Mouse (Mus musculus) left cerebral cortex, postnatal 10 days (tissue): Measurements from ENCODE around the gene C8a. TPM values are rescaled to one million over a fixed set of nuclear protein-coding genes. Genes with fewer than 3 reads are reported as not detected.
A peak's percentile ranks its signal among the peaks of the same experiment; 100 is the strongest.

Experiments
- DNase-seq, 2 experiments: peaks; one replicate each; pipeline ENCODE4 v3.0.0; 2021 to 2022; ENCODE audit warnings: low spot score in 2 of 2, mixed read lengths in 1 of 2; ENCODE audit errors: extremely low spot score in 1 of 2
- intact Hi-C: fragments of 180-260 bp; cut with DNase I; formaldehyde crosslinking; loops from one replicate; pipeline ENCODE4 v1.15.1; 2025
- total RNA-seq, 2 experiments: library from RNA; stranded (reverse); gene quantifications; 2 replicates each; pipeline ENCODE4 v1.2.3; 2021

Gene C8a
- total RNA-seq, 2 experiments from 2014 or later: 0.10 to 0.17 TPM

DNA sequence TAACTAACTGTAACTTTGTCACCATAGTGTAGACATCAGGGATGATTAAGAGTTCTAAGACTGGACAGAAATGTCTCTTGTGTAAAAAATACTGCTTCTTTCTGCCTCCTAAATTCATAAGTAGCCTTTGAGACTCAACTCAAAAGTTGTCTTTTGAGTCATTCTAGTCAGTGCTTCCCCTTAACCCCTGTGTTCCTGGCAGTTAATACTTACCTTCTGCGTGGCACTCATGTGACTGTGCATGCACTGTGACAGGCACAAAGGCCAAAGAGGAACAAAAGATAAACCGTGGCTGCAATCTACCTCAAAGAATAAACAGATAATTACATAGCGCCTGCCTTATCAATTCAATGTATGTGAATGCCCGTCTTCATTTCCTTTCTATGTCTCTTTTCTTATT, 18.4 kb downstream of the C8a start:
- no peak for DNase-seq
- intact Hi-C loops: no loop called here

DNA sequence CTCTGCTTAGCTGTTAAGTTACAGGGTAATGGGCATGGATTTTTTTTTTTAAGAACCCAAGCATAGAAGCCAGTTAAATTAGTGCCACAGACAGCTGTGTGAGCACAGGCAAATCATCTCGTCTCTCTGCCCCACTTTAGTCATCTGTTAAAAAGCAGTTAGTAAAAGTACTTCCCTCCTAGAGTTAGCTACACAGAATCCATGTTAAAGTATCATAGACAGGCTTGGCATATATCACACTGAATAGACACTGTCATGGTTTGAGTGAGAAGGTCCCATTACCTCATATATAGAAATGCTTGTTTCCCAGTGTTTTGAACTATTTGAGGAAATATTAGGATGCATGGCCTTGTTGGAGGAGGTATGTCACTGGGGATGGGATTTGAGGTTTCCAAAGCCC, 19.2 kb downstream of the C8a start, which contains the start of gene Gm17662:
Gene Gm17662 (plus strand): TSS at position 301 of the 400 bp plus-strand sequence.
- DNase-seq: no peak
- intact Hi-C loops: no loop called here

DNA sequence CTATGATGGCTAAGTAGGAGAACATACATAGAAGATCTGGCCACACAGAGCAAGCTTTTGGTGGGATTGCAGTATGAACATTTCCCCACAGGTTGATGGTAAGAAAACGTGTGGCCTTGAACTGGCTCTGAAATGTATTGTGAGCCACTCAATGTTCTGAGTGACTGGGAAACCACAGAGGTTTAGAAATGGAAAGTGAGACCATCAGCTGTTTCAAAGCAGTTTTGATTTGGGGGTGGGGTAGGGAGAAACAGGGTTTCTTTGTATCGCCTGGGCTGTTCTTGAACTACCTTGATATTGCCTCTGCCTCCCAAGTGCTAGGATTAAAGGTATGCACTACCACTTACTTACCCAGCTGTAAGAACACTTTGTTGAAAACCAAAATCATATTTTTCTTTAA, 21.0 kb downstream of the C8a start:
- DNase-seq: no peak
- intact Hi-C loops: no loop called here

DNA sequence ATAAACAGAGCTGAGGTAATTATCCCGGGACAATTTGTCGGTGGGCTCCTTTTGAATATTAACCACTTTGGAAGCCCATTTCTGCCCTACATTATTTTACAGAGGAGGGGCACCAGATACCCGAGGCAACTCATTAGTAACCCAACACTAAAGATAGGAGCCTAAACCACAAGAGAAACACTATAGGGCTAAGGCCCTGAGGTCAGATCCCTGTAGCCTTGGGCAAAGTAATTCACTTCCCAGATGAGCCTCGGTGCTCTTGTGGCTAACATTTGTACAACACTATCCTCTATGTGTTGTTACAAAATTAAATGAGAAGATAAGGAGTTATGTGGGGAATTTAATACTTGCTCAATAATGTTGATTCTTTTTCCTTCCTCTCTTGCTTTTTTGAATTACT, 32.7 kb downstream of the C8a start:
- DNase-seq: no peak
- intact Hi-C loops: no loop called here

DNA sequence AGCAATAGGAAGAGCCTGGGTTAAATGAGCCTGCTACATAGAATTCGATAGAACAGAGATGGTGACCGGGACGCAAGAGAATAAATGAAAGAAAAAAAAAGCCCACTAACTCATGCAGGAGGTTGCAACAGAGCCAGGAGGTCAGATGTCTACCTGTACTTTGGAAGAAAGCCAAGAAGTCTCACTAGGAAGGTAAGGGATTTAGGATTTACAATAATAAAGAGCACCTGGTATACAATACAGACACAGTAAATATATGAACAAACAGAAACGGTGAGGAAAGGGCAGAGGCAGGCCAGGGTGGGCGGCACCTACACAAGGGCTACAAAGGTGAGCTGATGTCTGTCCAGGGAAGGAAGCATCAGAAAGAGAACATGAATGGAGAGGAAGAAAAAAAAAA, 34.0 kb downstream of the C8a start:
- intact Hi-C loops: no loop called here
- DNase-seq: no peak

DNA sequence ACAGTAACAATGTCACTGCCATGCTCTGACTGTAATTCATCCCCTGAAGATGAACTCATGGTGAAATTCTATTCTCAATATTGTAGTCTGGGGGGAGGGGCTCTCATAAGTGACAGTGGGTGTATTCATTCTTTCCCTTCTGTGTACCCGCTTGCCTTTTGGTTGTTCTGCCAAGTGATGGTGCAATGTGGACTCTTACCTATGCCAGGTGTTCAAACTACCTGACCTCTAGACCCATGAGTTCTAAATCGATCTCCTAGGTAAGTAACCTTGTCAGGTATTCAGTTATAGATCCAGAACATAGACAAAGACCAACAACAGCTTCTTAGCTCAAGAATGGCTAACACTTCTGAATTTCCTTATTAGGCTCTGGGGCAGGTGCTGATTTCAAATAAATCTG, 37.9 kb downstream of the C8a start:
- intact Hi-C loops: no loop called here
- DNase-seq: no peak

DNA sequence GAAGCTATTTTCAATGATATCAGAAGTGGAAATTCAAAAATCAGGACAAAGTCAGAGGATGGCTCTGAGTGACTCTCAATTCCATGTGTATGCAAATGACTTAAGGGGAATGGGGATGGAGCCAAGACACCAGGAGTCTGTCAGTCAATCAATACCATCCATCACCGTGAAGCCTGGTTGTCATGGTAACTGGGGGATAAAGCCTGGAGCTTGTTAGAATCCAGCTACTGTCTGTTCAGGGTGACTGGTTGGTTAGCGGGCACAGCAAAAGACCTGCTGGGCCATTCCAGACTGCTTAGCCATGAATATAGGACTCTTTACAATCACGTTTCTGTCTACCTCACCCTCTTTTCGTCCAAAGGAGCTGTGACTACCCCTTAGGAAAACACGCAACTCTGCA, 41.1 kb downstream of the C8a start:
- intact Hi-C loops: no loop called here
- no peak for DNase-seq

DNA sequence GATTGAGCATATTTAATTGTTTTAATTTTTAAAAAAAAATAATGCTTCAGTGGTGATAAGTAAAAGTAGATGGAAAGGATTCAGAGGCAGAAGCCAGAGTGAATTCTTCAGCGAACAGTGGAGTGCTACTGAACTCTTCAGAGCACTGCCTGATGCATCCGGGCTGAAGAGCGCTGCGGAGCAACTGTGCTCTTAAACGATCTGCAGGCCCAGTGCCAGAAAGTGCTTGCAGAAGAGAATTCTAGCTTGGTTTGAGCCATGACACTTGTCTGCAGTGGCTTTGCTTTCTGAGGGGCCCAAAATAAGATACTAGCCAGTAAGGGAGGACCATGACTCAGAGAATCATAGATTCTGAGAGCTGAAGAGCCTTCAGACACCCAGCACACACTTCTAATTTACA, 47.3 kb downstream of the C8a start:
- intact Hi-C loops: no loop called here
- peak; percentile 7 to 39 for DNase-seq

DNA sequence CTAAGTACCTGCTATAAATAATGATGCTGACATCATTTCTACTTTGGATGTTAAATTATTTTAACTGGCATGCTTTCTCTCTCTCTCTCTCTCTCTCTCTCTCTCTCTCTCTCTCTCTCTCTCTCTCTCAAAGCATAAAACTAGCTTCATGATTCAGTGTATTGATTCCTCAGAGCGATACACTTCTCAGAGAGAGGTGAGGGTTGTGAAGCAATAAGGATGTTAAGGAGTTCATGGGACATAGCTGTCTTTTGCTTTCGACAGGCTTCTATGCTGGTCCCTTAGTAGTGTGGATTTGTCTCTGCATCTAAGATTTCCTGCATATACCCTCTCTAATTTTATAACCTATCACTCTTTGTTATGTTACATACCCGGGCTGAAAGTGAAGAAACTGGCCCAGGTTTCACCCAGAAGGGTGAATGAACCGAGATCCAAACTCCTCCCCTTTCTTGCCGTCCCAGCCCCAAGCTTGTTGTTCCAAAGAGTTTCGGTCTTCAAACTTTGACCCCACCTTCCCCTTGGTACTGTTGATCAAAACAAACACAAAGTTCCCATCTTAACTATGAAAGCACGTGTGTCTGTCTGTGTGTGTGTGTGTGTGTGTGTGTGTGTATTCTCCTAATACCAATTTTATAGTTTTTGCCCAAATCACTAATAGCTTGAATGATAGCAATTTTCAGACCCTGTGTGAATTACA, 51.7 kb downstream of the C8a start:
- no peak for DNase-seq
- intact Hi-C loops: no loop called here

DNA sequence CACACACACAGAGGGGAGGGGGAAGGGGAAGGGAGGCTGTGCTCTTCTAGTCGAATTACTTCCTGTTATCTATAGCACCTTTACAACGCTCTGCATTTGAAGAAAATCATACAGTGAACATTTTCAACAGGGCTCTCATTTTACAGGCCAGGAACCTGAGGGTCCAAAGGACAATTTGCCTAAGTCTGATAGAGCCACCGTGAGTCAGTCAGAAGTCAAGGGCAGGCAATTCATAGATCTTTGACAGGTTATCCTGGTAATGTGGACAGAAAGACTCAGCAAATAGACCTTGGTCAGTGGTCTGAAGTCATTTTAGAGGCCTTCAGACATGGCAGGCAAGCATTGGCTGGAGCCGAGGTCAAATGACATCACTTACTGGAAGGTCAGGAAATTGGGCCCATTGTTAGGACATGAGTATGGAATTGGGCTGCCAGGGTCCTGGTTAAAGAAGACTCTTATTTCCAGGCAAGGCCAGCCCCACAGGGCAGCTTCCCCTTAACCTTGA, 52.5 kb downstream of the C8a start:
- intact Hi-C loops: no loop called here
- no peak for DNase-seq

DNA sequence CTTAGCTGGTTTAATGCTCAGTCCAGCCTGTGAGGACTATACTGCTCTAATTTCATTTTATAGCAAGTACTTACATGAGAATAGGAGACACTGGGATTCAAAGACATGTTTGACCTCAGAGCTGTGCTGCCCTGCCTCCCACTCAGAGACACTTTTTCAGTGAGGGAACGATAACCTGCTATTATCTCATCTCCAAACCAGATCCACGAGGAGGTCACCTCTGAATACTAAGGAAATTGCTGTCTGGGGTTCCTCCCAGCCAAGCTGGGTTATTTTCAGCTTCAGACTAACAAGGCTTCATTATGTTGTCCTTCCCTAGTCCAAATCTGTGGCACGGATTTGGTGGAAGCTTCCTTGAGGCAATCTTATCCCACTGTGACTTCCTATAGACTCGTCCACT, 56.3 kb downstream of the C8a start:
- DNase-seq: no peak
- intact Hi-C loops: no loop called here

DNA sequence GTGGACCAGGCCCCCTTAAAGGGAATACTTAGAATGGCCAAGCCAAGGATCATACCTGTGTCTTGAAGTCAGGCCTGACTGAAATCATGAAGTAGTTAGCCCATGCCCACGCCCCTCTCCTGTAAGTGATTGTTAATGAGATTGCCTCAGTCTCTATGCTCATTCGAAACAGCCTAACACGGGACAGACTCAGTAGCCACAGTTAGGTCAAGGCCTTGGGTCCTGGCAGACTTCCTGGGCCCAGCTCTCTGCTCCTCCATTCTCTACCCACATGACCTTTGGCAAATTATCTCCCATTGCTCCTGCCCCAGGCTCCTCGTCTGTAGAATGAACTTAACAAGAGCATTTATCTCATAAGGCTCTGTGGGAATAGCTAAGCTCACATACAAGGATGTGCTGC, 57.2 kb downstream of the C8a start:
- intact Hi-C loops: no loop called here
- no peak for DNase-seq

DNA sequence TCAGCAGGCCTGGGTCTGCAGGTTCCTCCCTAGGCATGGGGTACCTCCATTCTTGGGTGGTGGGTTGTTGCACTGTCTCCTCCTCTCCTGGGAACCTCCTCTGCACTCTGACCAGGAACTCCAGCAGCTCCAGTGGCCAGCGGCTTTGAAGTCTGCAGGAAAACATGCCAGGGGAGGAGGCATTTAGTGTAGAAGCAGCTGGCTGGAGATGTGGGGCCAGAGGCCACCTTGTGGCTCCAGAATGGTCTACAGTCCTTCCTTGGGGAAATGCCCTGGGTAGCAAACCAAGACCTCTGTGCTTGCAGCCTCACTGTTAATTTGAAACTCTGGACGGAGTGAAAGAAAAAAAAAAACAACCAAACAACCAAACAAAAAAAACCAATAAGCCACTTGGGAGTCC, 58.7 kb downstream of the C8a start:
- no peak for DNase-seq
- intact Hi-C loops: no loop called here

DNA sequence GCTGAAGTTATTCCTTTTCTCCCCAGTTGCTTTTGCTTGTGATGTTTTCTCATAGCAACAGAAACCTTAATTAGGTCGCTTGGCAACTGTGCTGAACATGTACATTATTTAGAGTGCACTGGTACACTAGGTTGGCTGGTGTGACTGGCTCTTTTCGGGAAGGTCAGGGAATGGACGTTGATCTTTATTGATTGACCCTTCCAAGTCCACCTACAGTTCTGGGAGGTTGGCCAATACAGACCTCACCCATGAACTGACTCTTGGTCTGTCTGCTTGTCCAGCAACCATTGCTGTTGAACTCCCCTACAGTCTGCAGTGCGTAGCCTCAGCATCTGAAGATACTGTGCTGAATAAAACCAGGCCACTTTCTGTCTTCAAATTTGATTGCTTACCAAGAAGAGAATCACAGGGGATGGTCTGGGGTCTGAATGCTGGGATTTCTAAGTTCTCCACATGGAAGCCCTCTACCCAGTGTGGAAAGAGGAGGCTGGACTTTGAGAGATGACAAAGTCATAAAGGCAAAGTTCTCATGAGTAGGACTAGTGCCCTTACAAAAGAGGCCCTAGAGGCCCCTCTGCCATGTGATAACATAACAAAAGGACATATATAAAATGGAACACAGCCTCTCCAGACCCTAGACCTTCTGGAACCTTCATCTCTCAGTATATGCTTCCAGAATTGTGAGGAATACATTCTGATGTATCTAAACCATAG, 59.5 kb downstream of the C8a start:
- no peak for DNase-seq
- intact Hi-C loops: no loop called here

DNA sequence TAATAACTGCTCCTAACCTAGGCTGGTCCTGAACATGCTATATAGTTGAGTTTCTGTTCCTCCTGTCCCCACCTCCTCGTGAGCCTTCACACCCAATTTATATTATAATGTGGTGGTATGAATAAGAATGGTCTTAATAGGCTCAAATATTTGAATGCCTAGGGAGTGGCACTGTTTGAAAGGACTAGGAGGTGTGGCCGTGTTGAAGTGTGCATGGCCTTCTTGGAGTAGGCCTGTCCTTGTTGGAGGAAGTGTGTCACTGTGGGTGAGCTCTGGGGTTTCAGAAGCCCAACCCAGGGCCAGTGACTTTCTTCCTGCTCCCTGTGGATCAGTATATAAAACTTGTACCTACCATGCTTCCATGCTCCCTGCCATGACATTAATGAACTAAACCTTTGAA, 62.6 kb downstream of the C8a start:
- intact Hi-C loops: no loop called here

DNA sequence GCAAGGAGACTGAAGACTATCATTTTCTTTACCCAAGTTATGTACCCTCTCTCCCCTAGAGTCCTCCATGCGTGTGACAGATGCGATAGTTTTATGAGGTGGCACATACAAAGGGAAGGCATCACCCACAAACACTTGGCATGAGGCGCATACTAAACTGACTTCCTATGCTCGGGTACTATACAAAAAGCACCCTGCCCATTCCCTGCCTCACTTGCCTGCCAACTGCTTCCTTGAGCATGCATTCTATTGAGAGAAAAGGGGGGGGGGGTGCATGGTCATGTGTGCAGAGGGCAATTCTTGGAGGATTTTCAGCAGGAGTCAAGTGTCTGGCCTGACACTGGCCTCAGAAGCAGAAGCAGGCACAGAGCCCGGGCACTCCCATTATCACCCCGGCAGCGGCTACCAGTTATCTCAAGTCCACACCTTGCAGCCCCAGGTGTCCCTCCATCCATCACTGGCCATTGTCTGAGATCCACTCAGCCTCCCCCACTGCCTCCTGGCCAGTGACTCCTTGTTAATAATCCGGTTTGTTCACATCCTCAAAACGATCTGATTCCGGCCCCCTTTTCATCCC, 65.4 kb downstream of the C8a start:
- DNase-seq: no peak

More for the DNA sequence above, 62.6 kb downstream of the C8a start:
- DNase-seq: no peak

DNA sequence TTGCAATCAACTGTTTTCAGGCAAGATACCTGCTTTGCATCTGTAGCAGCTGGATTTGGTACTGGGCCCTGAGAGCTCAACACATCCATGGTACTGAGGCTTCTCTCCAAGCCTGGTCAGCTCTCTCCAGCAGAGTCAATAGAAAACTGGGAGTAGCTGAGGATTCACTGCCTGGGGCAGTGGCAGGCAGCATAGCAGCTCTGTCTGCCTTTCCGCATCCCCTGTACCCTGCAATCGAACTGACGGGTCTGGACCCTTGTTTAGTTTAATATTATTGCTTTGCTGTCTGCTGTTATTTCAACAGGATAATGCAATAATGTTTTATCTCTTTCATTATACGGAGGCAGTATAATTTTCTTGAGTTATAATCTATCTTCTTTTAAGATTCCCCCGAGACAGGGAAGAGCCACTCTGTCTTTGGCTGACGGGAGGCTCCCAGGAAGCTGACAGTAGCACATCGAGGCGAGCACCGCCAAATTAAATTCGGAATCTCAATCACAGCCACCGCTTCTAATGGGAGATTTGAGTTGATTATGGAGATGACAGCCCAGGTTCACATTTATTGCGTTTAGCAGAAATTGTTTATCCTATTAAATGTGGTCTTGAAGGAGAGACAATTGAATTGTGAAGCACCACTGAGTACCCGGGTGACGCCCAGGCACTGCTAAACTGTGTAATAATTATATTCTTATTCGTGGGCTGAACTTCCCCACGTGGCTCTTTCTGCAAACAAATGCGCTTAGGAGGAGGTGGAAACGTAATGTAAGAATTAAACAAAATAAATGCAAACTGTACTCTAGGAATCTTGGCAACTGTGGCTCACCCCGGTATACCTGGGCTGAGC, 70.6 kb downstream of the C8a start:
- intact Hi-C loops: no loop called here
- no peak for DNase-seq

More for the DNA sequence above, 65.4 kb downstream of the C8a start:
- intact Hi-C loops: no loop called here

DNA sequence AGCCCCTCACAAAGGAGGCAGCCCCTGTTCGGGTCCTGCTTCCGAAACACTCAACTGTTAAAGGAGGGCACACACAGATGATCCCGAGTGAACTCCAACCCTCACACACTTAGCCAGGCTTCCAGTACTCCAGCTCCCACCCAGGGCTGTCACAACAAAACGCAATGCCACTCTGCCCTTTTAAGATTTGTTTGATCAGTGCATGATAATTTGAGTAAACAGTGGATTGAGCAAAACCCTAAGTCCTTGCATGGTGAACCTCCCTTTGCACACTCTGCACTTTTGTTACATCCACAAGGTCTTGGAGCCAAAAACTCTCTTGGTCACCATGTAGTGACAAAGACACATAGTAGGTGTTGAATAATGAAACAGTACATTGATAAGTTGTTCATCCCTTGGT, 72.1 kb downstream of the C8a start:
- intact Hi-C loops: no loop called here
- DNase-seq: no peak

DNA sequence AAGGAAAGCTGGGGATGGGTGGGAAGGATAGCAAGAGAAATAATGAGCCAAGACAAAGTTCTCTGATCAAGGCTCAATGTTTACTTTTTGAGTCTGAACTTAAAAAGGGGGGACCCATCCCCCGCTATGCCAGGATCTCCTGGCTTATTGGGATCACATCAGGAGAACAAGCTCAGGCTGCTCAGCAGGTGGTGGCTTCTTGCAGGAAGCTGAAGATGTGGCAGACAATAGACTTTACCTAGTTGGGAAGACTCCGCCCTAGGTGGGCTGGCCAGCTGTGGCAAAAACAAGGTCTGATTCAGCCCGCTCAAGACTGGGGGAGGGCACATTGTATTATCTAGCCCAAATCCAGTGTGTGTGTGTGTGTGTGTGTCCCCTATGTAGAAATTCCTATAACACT, 74.6 kb downstream of the C8a start:
- no peak for DNase-seq
- intact Hi-C loops: no loop called here
